Mouse (Mus musculus) stomach, embryonic 14.5 days (tissue): ENCODE measurements around the gene Actb. TPM values are rescaled to one million over a fixed set of nuclear protein-coding genes. Genes with fewer than 3 reads are reported as not detected.

Experiments used
- ATAC-seq: fragments of 200-750 bp; cut with Nextera tagmentation; 2 replicates; pipeline ENCODE4 v1.8.0; 2017; ENCODE audit warnings: low read depth, moderate TSS enrichment; ENCODE audit not compliant: insufficient number of reproducible peaks, insufficient read depth, low FRiP score
- H3K27ac ChIP-seq: fragments of 300-500 bp; sonication (generic); 2 replicates; pipeline ENCODE4 v1.5.1; 2014; ENCODE audit warnings: mild to moderate bottlenecking, low read length, moderate library complexity, mixed read lengths
- H3K27me3 ChIP-seq: fragments of 300-500 bp; sonication (generic); 2 replicates; pipeline ENCODE4 v1.6.1; 2014; ENCODE audit warnings: low read length, control low read depth, mixed read lengths; ENCODE audit not compliant: control insufficient read depth, insufficient read depth
- H3K36me3 ChIP-seq: fragments of 300-500 bp; sonication (generic); 2 replicates; pipeline ENCODE4 v1.6.1; 2014; ENCODE audit warnings: mild to moderate bottlenecking, control low read depth, low read length, moderate library complexity, mixed read lengths; ENCODE audit not compliant: control insufficient read depth, insufficient read depth
- H3K4me1 ChIP-seq: fragments of 300-500 bp; sonication (generic); 2 replicates; pipeline ENCODE4 v1.6.1; 2014; ENCODE audit warnings: low read length, control low read depth, mixed read lengths; ENCODE audit not compliant: control insufficient read depth, insufficient read depth
- H3K4me2 ChIP-seq: fragments of 300-500 bp; sonication (generic); replicated peaks from 2 replicates; pipeline ENCODE4 v1.6.1; 2014; ENCODE audit warnings: low read depth, low read length, control low read depth
- H3K4me3 ChIP-seq: fragments of 300-500 bp; sonication (generic); 2 replicates; pipeline ENCODE4 v1.5.1; 2014; ENCODE audit warnings: low read depth, low read length, control low read depth
- H3K9ac ChIP-seq: fragments of 300-500 bp; sonication (generic); replicated peaks from 2 replicates; pipeline ENCODE4 v1.6.1; 2014; ENCODE audit warnings: low read depth, mild to moderate bottlenecking, control low read depth, low read length, moderate library complexity, mixed read lengths
- H3K9me3 ChIP-seq: fragments of 300-500 bp; sonication (generic); 2 replicates; pipeline ENCODE4 v1.6.1; 2016; ENCODE audit warnings: low read depth, low read length, control low read depth; ENCODE audit not compliant: control insufficient read depth
- WGBS: fragments of 180-500 bp; shearing (Covaris S2); extraction: QIAGEN DNeasy Blood & Tissue Kit; methylation state at CpG from one replicate; pipeline ENCODE4 v1.1.7; 2014; 5-methylcytosine and 5-hydroxymethylcytosine counted together
- polyA plus RNA-seq: library from polyadenylated mRNA; unstranded; fragments of >200 nt; fragmentation: Nextera tagmentation; extraction: Ambion mirVana; gene quantifications from 2 replicates; pipeline ENCODE4 v1.2.1, GENCODE M21; 2014

Gene Actb
- polyA plus RNA-seq, 1 experiment from 2014 or later, result 17,567 TPM

- WGBS, result 92% methylated on average over 11 of the region's 11 CpGs
- peaks cover 30% of the 10 kb centered on the region for H3K36me3 ChIP-seq
Observed at GRCm38 (mm10) chr5:142882471-142882870, 24.1 kb downstream of the Actb start.

GRCm38 (mm10) chr5:142881936-142882335 is 24.6 kb downstream of the Actb start:
- no peak overlapping the region for H3K9ac ChIP-seq
- peaks cover 11% of the 10 kb centered on the region; the same call in 1 of the 2 replicates for H3K4me1 ChIP-seq
- H3K27ac ChIP-seq, result peak overlapping the region; percentile 48; the same call in 1 of the 2 replicates
- H3K4me2 ChIP-seq, result no peak overlapping the region
- H3K9me3 ChIP-seq, result no peaks in the 10 kb centered on the region
- H3K27me3 ChIP-seq, result no peaks in the 10 kb centered on the region
- WGBS, result 83% methylated on average over 8 of the region's 8 CpGs
- no peak overlapping the region for H3K4me3 ChIP-seq
- H3K36me3 ChIP-seq, result peaks cover 28% of the 10 kb centered on the region
- no peak for ATAC-seq

More at GRCm38 (mm10) chr5:142882471-142882870, 24.1 kb downstream of the Actb start:
- H3K27me3 ChIP-seq, result no peaks in the 10 kb centered on the region
- no peak overlapping the region for H3K4me3 ChIP-seq
- H3K27ac ChIP-seq, result no peak overlapping the region
- no peak overlapping the region for H3K9ac ChIP-seq
- H3K4me2 ChIP-seq, result no peak overlapping the region
- ATAC-seq, result no peak
- H3K9me3 ChIP-seq, result no peaks in the 10 kb centered on the region
- H3K4me1 ChIP-seq, result peaks cover 9% of the 10 kb centered on the region; the same call in 1 of the 2 replicates

GRCm38 (mm10) chr5:142880806-142881516 is 25.6 kb downstream of the Actb start:
- H3K4me2 ChIP-seq, result no peak overlapping the region
- H3K27me3 ChIP-seq, result no peaks in the 10 kb centered on the region
- peak overlapping the region; percentile 27; the same call in 1 of the 2 replicates for H3K27ac ChIP-seq
- peaks cover 11% of the 10 kb centered on the region; the same call in 1 of the 2 replicates for H3K4me1 ChIP-seq
- no peak overlapping the region for H3K9ac ChIP-seq
- ATAC-seq, result no peak
- H3K4me3 ChIP-seq, result no peak overlapping the region
- H3K9me3 ChIP-seq, result no peaks in the 10 kb centered on the region
- H3K36me3 ChIP-seq, result peaks cover 21% of the 10 kb centered on the region
- WGBS, result 25% methylated on average over 13 of the region's 13 CpGs

- Histone ChIP-seq H3K4me2 (no peak overlapping the region), H3K27ac (no peak overlapping the region), H3K9ac (no peak overlapping the region), H3K9me3 (no peaks in the 10 kb centered on the region), H3K4me3 (no peak overlapping the region), H3K36me3 (peaks cover 18% of the 10 kb centered on the region), H3K27me3 (no peaks in the 10 kb centered on the region), H3K4me1 (peaks cover 11% of the 10 kb centered on the region; the same call in 1 of the 2 replicates)
- 82% methylated on average over 6 of the region's 6 CpGs for WGBS
- ATAC-seq, result no peak
Observed at GRCm38 (mm10) chr5:142880246-142880645, 26.3 kb downstream of the Actb start.

GRCm38 (mm10) chr5:142879318-142880175 is 27.0 kb downstream of the Actb start:
- H3K4me3 ChIP-seq, result no peak overlapping the region
- 67% methylated on average over 8 of the region's 8 CpGs for WGBS
- peaks cover 11% of the 10 kb centered on the region for H3K36me3 ChIP-seq
- no peak overlapping the region for H3K9ac ChIP-seq
- H3K4me2 ChIP-seq, result no peak overlapping the region
- H3K4me1 ChIP-seq, result peaks cover 11% of the 10 kb centered on the region; the same call in 1 of the 2 replicates
- no peaks in the 10 kb centered on the region for H3K9me3 ChIP-seq
- 0 out of 2 replicates have a peak, but pooled peaks have one; percentile 53 for ATAC-seq
- no peaks in the 10 kb centered on the region for H3K27me3 ChIP-seq
- H3K27ac ChIP-seq, result no peak overlapping the region

GRCm38 (mm10) chr5:142878570-142878969 is 28.0 kb downstream of the Actb start:
- no peak overlapping the region for H3K4me3 ChIP-seq
- WGBS, result 87% methylated on average over 15 of the region's 15 CpGs
- no peak overlapping the region for H3K9ac ChIP-seq
- no peak overlapping the region for H3K27ac ChIP-seq
- no peaks in the 10 kb centered on the region for H3K27me3 ChIP-seq
- peaks cover 11% of the 10 kb centered on the region for H3K36me3 ChIP-seq
- no peak for ATAC-seq
- H3K4me2 ChIP-seq, result no peak overlapping the region
- H3K4me1 ChIP-seq, result peaks cover 11% of the 10 kb centered on the region; the same call in 1 of the 2 replicates
- H3K9me3 ChIP-seq, result no peaks in the 10 kb centered on the region; the same call in 1 of the 2 replicates

- H3K36me3 ChIP-seq, result peaks cover 13% of the 10 kb centered on the region
- H3K9me3 ChIP-seq, result no peaks in the 10 kb centered on the region; the same call in 1 of the 2 replicates
- peaks cover 11% of the 10 kb centered on the region; the same call in 1 of the 2 replicates for H3K4me1 ChIP-seq
- 29% methylated on average over 11 of the region's 11 CpGs for WGBS
- no peak overlapping the region for H3K4me3 ChIP-seq
- no peaks in the 10 kb centered on the region for H3K27me3 ChIP-seq
- no peak overlapping the region for H3K9ac ChIP-seq
- H3K27ac ChIP-seq, result no peak overlapping the region
- no peak overlapping the region for H3K4me2 ChIP-seq
- peak; percentile 51 for ATAC-seq
Observed at GRCm38 (mm10) chr5:142877337-142878280, 28.9 kb downstream of the Actb start.
